Mouse (Mus musculus): ENCODE measurements around the gene Vmn1r128.
"Not testable (repeated sequence)": the region's sequence is repeated elsewhere in the genome, so short reads cannot be mapped to it uniquely, and the experiment has no call there.

Gene Vmn1r128

GRCm38 (mm10) chr7:21349073-21349472 lies at the start of gene Vmn1r128:
Gene Vmn1r128, plus strand, starts transcription at chr7:21349373.
- in situ Hi-C loops (cut with MboI; ENCODE audit: low pct_unique_long_range_greater_than_20kb in 1 of 2, low sequenced_read_pairs in 2 of 2, unreplicated experiment in 1 of 2): not testable (repeated sequence)

GRCm38 (mm10) chr7:21301367-21301766 lies 47.8 kb upstream of the Vmn1r128 start, which contains the start of gene Vmn1r126:
Gene Vmn1r126, minus strand, starts transcription at chr7:21301467.
- in situ Hi-C loops (cut with MboI; ENCODE audit: low pct_unique_long_range_greater_than_20kb in 1 of 2, low sequenced_read_pairs in 2 of 2, unreplicated experiment in 1 of 2): not testable (repeated sequence)

- in situ Hi-C loops (cut with MboI; ENCODE audit: low pct_unique_long_range_greater_than_20kb in 1 of 2, low sequenced_read_pairs in 2 of 2, unreplicated experiment in 1 of 2): not testable (repeated sequence)
Observed at GRCm38 (mm10) chr7:21319761-21320160, 29.4 kb upstream of the Vmn1r128 start, which contains the start of gene Vmn1r127. Gene Vmn1r127, minus strand, starts transcription at chr7:21319861.

- in situ Hi-C loops (cut with MboI; ENCODE audit: low pct_unique_long_range_greater_than_20kb in 1 of 2, low sequenced_read_pairs in 2 of 2, unreplicated experiment in 1 of 2): not testable (repeated sequence)
Observed at GRCm38 (mm10) chr7:21361191-21361590, 12.0 kb downstream of the Vmn1r128 start, which contains the start of gene Vmn1r129. Gene Vmn1r129, minus strand, starts transcription at chr7:21361291.
